Mouse (Mus musculus): ENCODE data around the gene Tas2r118. TPM values are rescaled to one million over a fixed set of nuclear protein-coding genes. Genes with fewer than 3 reads are reported as not detected.

The Tas2r118 gene
- polyA plus RNA-seq, 1 experiment from 2014 or later, result not detected

Other genes starting within 250 kb of the Tas2r118 start
- 1.4 and 1.6 TPM in 2 replicates for gene Cadps2, start 130.6 kb downstream of the Tas2r118 start, polyA plus RNA-seq (2016; fragmentation: Nextera tagmentation; extraction: Ambion mirVana)
- gene Slc13a1, start 198.0 kb upstream of the Tas2r118 start, polyA plus RNA-seq (2016; fragmentation: Nextera tagmentation; extraction: Ambion mirVana), result 0.06 and 0.10 TPM in 2 replicates